Mouse (Mus musculus) cerebellum, adult 2 months (tissue): ENCODE measurements around the gene Stambpl1. TPM values are rescaled to one million over a fixed set of nuclear protein-coding genes. Genes with fewer than 3 reads are reported as not detected.
A peak's percentile ranks its signal among the peaks of the same experiment; 100 is the strongest.

ENCODE experiments used
- DNase-seq, 2 experiments: peaks; one replicate each; pipeline ENCODE4 v3.0.0; 2021
- H3K27ac ChIP-seq: fragments of 200-500 bp; 2 replicates; pipeline ENCODE4 v1.5.1; 2012; ENCODE audit warnings: low read length, control low read depth, inconsistent platforms; ENCODE audit not compliant: insufficient read depth
- H3K27me3 ChIP-seq: fragments of 200-500 bp; 2 replicates; pipeline ENCODE4 v1.6.1; 2012; ENCODE audit warnings: inconsistent platforms, mild to moderate bottlenecking, low read length, moderate library complexity; ENCODE audit not compliant: control insufficient read depth, insufficient read depth
- H3K4me1 ChIP-seq: fragments of 200-500 bp; 2 replicates; pipeline ENCODE4 v1.6.1; 2011; ENCODE audit warnings: low read length; ENCODE audit not compliant: control insufficient read depth, insufficient read depth
- H3K4me3 ChIP-seq: fragments of 200-500 bp; replicated peaks from 2 replicates; pipeline ENCODE3; 2011; ENCODE audit warnings: mild to moderate bottlenecking, low read depth, low read length, control low read depth; ENCODE audit not compliant: insufficient read depth
- CTCF ChIP-seq: fragments of 200-500 bp; IDR thresholded peaks from 2 replicates; pipeline ENCODE4 v1.5.1; 2011; ENCODE audit warnings: low read depth, mild to moderate bottlenecking, control low read depth, low read length, moderate library complexity, borderline replicate concordance; ENCODE audit not compliant: insufficient read depth
- POLR2A ChIP-seq: fragments of 200-500 bp; IDR thresholded peaks from 2 replicates; pipeline ENCODE4 v1.6.1; 2011; ENCODE audit warnings: low read length, control low read depth, borderline replicate concordance; ENCODE audit not compliant: insufficient read depth
- WGBS: fragments of 180-500 bp; shearing (Covaris S2); methylation state at CpG from one replicate; pipeline ENCODE4 v1.1.7; 2018; 5-methylcytosine and 5-hydroxymethylcytosine counted together
- polyA plus RNA-seq: library from polyadenylated mRNA; depleted of rRNA; stranded (reverse); fragments of >200 nt; gene quantifications from 2 replicates; pipeline ENCODE4 v1.2.3, GENCODE M21; 2012; rRNA removed

The Stambpl1 gene
- 15.8 and 17.9 TPM in 2 replicates for polyA plus RNA-seq

DNA sequence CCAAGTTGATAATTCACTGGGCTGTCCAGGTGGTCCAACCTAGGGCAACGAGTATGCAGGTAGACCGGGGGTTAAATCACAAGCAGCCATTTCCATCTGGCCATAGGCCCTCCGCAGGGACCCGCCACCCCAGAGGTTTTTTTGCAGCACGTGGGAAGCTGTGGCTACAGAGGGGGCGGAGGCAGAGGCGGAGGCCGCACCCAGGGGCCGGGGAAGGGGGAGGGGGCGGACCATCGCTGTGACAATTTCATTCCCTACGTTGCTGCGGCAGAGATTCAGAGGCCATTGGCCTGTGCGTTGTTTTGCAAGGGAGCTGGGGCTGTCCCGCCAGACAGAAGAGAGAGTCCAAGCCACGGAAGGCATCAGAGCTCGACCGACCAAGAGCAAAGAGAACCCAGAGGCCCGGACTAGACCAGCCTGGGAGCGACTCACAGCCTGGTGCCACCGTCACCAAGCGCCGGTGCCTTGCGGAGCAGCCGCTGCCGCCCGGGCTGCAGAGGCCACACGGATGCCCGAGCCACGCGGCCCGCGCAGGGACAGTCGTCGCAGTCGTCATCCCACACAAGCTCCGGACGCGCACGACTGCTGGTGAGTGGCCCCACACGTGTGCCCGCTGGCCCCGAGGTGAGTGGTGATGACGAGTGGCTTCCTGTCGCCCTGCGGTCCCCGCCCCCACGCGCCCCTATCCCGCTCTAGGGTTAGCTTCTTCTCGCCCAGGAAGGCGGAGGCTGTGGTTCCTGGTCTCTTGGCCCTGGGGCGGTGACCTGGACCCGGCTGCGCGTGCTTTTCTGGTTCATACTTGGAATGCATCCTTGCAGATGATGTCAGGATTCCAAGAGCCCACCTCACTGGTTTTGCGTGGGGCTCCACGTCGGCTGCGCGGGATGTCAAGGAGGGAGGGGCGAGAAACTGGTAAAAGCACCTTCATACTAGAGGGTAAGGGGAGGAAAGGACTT, at the start of gene Stambpl1:
Stambpl1 (plus strand) TSS at position 222 of the 956 bp plus-strand sequence.
- H3K27me3 ChIP-seq: no peaks in the 10 kb centered on the region
- TF ChIP-seq CTCF (no peak), POLR2A (no peak)
- H3K27ac ChIP-seq: peak within 1 kb of the TSS; percentile 20; the same call in 1 of the 2 replicates
- DNase-seq: peak; percentile 77 to 82
- peak within 1 kb of the TSS; percentile 75 for H3K4me3 ChIP-seq
- WGBS: 1% methylated on average over 62 of the region's 62 CpGs
- H3K4me1 ChIP-seq: no peaks in the 10 kb centered on the region

DNA sequence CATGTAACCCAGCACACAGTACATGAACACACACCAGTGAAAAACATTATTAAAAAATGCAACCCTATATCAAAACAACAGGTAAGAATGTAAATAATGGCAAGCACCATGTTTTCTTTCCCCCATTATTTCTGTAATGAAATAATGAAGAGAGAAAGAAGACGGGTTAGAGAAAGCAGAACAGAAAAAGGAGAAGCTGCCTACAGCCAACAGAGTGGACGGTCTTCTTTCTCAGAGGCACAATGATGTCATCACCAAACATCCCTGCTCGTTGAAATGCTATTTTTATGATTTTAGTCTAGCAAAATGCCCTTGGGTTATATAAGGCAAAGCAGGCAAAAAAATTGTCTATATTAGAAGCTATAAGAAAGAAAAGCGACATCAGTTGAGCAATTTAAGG, 43.6 kb upstream of the Stambpl1 start:
- Histone ChIP-seq H3K4me3 (no peak overlapping the region), H3K27me3 (no peaks in the 10 kb centered on the region), H3K27ac (no peak overlapping the region), H3K4me1 (no peaks in the 10 kb centered on the region)
- WGBS: 83% methylated on average over 4 of the region's 4 CpGs
- TF ChIP-seq POLR2A (no peak), CTCF (no peak)
- no peak for DNase-seq

DNA sequence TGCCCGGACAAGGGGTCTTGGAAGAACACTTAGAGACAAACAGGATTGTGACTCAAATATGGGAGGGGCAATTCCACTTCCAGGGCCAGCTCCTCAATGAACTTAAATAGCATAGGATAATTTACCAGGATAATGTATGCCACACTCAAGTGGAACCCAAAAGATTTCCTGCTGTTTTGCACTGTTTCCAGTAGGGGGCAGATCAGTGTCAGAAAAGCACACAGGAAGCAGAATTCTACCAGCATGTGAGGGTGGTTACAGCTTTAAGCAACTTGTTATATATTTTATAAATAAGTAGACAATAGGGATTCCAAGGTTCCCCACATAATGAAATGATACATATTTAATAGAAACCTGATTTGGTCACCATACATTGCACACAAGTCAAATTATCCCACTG, 40.1 kb upstream of the Stambpl1 start:
- Histone ChIP-seq H3K27me3 (no peaks in the 10 kb centered on the region), H3K4me1 (no peaks in the 10 kb centered on the region), H3K27ac (no peak overlapping the region), H3K4me3 (no peak overlapping the region)
- no peak for TF ChIP-seq POLR2A
- TF ChIP-seq CTCF: no peak
- 74% methylated on average over 1 of the region's 1 CpGs for WGBS
- DNase-seq: peak in 1 of 2 experiments; percentile 3

DNA sequence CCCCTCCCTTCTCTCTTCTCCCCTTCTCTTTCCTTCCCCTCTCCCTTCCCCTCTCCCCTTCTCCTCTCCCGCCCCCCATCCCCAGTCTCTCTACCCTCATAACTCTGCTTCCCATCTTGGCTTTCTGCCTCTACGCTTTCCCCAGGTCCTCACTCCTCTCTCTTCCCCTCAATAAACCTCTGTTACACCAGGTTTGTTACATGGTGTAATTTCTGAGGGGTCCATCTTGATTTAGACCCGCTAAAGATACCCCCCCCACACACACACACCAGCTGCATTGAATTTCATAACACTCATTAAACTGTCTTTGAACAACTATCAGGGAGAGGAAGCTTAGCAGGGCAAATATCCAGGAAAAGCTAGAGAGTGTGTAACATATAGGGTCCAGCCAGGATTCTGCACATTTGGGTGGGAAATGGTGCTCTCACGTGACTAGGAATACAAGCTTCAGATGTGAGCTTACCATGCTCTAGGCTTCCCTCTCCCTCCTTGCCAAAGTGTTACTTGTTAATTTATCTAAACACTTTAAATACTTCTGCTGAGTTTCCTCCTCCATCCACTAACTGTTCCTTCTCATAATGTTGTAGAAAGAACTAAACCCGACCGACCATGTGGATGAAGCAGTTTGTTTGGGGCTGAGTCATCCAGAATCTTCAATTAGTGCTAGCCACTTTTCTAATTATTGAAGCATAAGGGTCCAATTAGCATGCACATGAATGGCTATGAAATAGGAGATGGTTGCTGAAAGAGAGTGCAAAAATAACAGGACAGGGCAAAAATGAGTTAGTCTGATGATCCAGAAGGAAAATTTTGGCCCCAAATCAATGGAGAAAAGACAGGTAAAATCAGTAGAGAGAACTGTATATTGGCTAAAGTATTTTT, 38.5 kb upstream of the Stambpl1 start:
- H3K27ac ChIP-seq: no peak overlapping the region
- TF ChIP-seq CTCF: no peak
- TF ChIP-seq POLR2A: no peak
- H3K4me3 ChIP-seq: no peak overlapping the region
- H3K4me1 ChIP-seq: no peaks in the 10 kb centered on the region
- no peak for DNase-seq
- no peaks in the 10 kb centered on the region for H3K27me3 ChIP-seq
- WGBS: 70% methylated on average over 6 of the region's 6 CpGs

DNA sequence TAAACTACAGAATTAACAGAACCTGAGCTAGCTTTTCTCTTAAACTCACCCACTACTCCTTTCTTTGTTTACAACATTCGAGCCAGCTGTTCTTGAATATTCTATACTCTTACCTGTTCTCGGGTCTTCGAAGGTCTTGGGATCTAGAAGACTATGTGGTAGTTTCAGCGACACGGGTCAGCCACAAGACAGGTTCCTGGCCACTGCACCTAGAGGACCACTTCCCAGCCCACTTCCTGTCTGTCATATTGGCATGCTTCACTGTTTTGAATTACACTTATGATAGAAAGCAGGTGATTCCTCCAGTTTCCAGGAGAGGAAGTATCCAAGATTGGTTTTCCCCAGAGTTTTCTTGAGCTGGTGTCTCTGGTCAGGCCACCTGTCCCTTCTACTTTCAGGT, 29.3 kb upstream of the Stambpl1 start:
- Histone ChIP-seq H3K27ac (no peak overlapping the region), H3K4me3 (no peak overlapping the region), H3K4me1 (no peaks in the 10 kb centered on the region), H3K27me3 (no peaks in the 10 kb centered on the region)
- DNase-seq: no peak
- WGBS: 92% methylated on average over 5 of the region's 5 CpGs
- TF ChIP-seq POLR2A (no peak), CTCF (no peak)

DNA sequence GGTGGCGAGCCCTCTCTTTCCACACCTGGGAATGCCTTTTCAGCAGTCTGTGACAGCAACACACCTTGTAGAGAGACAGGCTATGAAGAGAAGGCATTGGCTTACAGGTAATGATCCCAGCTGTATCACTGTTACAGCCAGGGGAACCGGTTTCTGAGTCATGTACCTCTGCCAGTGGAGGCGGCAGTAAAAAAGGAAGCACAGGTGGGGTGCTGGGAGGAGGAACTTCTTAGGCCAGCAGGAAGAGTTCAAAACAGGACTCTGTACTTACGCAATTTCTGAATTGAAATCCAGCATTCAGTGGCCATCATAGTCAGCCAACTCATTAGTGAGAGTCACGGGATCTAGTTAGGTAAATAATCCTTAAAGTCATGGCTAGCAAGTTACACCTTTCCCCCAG, 26.1 kb upstream of the Stambpl1 start, which contains the start of gene Ankrd22:
Ankrd22 (minus strand) TSS at position 163 of the 400 bp plus-strand sequence.
- no peak for DNase-seq
- no peaks in the 10 kb centered on the region for H3K4me1 ChIP-seq
- WGBS: 79% methylated on average over 5 of the region's 5 CpGs
- TF ChIP-seq POLR2A (no peak), CTCF (no peak)
- H3K27me3 ChIP-seq: no peaks in the 10 kb centered on the region
- no peak within 1 kb of the TSS for H3K27ac ChIP-seq
- no peak within 1 kb of the TSS for H3K4me3 ChIP-seq

DNA sequence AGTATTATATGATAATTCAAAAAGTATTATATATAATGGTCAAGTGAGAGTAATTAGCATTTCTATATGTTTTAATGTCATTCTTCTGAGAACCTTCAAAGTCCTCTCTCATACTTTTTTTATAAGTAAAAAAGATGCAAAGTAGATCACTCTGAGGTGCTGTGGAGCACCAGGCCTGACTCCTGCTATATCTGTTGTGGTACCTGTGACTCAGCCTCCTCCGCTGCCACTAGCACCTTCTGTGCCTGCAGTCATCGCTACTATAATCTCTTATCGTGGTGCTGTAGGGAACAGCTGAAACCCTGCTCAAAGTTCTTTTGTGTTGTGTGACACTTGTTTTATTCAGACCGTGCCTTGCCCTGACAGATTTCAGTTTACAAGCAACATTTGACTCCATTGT, 25.6 kb upstream of the Stambpl1 start:
- 84% methylated on average over 4 of the region's 4 CpGs for WGBS
- no peak overlapping the region for H3K27ac ChIP-seq
- DNase-seq: no peak
- H3K27me3 ChIP-seq: no peaks in the 10 kb centered on the region
- no peak for TF ChIP-seq CTCF
- TF ChIP-seq POLR2A: no peak
- H3K4me3 ChIP-seq: no peak overlapping the region
- no peaks in the 10 kb centered on the region for H3K4me1 ChIP-seq
